Mouse (Mus musculus) left cerebral cortex, postnatal 36 days (tissue): ENCODE measurements around the gene Slc1a1. TPM values are rescaled to one million over a fixed set of nuclear protein-coding genes. Genes with fewer than 3 reads are reported as not detected.
A peak's percentile ranks its signal among the peaks of the same experiment; 100 is the strongest.

Experiments
- DNase-seq, 2 experiments: peaks; one replicate each; pipeline ENCODE4 v3.0.0; 2021 to 2022; ENCODE audit warnings: low spot score in 2 of 2, mixed read lengths in 1 of 2
- intact Hi-C: fragments of 180-260 bp; cut with DNase I; formaldehyde crosslinking; loops from one replicate; pipeline ENCODE4 v1.15.1; 2025
- total RNA-seq, 2 experiments: library from RNA; stranded (reverse); gene quantifications; 2 replicates each; pipeline ENCODE4 v1.2.3; 2021

Gene Slc1a1
- total RNA-seq, 2 experiments from 2014 or later = 104 to 120 TPM

- intact Hi-C loops = no loop called here
- no peak for DNase-seq
Measured at GRCm38 (mm10) chr19:28844946-28845710, 10.3 kb downstream of the Slc1a1 start.

- no peak for DNase-seq
- intact Hi-C loops = no loop called here
Measured at GRCm38 (mm10) chr19:28850510-28850909, 15.7 kb downstream of the Slc1a1 start.

- intact Hi-C loops = no loop called here
- no peak for DNase-seq
Measured at GRCm38 (mm10) chr19:28852001-28852400, 17.2 kb downstream of the Slc1a1 start.

GRCm38 (mm10) chr19:28854831-28855230, 20.0 kb downstream of the Slc1a1 start:
- no peak for DNase-seq
- intact Hi-C loops = no loop called here

GRCm38 (mm10) chr19:28860246-28860645, 25.4 kb downstream of the Slc1a1 start:
- intact Hi-C loops = no loop called here

GRCm38 (mm10) chr19:28863626-28864025, 28.8 kb downstream of the Slc1a1 start:
- intact Hi-C loops = no loop called here
- no peak for DNase-seq

More at GRCm38 (mm10) chr19:28860246-28860645, 25.4 kb downstream of the Slc1a1 start:
- DNase-seq = no peak

- intact Hi-C loops = no loop called here
- no peak for DNase-seq
Measured at GRCm38 (mm10) chr19:28864981-28865380, 30.1 kb downstream of the Slc1a1 start.

- no peak for DNase-seq
- intact Hi-C loops = no loop called here
Measured at GRCm38 (mm10) chr19:28865501-28865900, 30.7 kb downstream of the Slc1a1 start.

- no peak for DNase-seq
- intact Hi-C loops = no loop called here
Measured at GRCm38 (mm10) chr19:28869251-28869855, 34.5 kb downstream of the Slc1a1 start.

GRCm38 (mm10) chr19:28870351-28870750, 35.5 kb downstream of the Slc1a1 start:
- DNase-seq = no peak

GRCm38 (mm10) chr19:28879476-28879875, 44.6 kb downstream of the Slc1a1 start:
- no peak for DNase-seq
- intact Hi-C loops = no loop called here

More at GRCm38 (mm10) chr19:28870351-28870750, 35.5 kb downstream of the Slc1a1 start:
- intact Hi-C loops = no loop called here

GRCm38 (mm10) chr19:28883126-28883525, 48.3 kb downstream of the Slc1a1 start:
- intact Hi-C loops = loop anchor here (5.0 kb wide), 1 partner anchor 106 kb away; no protein-coding TSS in a partner anchor
- DNase-seq = no peak

- no peak for DNase-seq
- intact Hi-C loops = loop anchor here (1.0 kb wide), 1 partner anchor 29 kb away; no protein-coding TSS in a partner anchor
Measured at GRCm38 (mm10) chr19:28888496-28888895, 53.6 kb downstream of the Slc1a1 start.

- intact Hi-C loops = no loop called here
- no peak for DNase-seq
Measured at GRCm38 (mm10) chr19:28889251-28889650, 54.4 kb downstream of the Slc1a1 start.

GRCm38 (mm10) chr19:28891238-28891637, 56.4 kb downstream of the Slc1a1 start:
- no peak for DNase-seq
- intact Hi-C loops = no loop called here

GRCm38 (mm10) chr19:28891864-28892263, 57.0 kb downstream of the Slc1a1 start:
- no peak for DNase-seq
- intact Hi-C loops = no loop called here

GRCm38 (mm10) chr19:28896639-28897038, 61.8 kb downstream of the Slc1a1 start:
- peak in 1 of 2 experiments; percentile 45 for DNase-seq
- intact Hi-C loops = loop anchor here (5.0 kb wide), 1 partner anchor 59 kb away; the partner anchor contains the start of gene Slc1a1

GRCm38 (mm10) chr19:28897497-28897896, 62.6 kb downstream of the Slc1a1 start:
- intact Hi-C loops = loop anchor here (5.0 kb wide), 1 partner anchor 60 kb away; the partner anchor contains the start of gene Slc1a1
- DNase-seq = peak in 1 of 2 experiments; percentile 49

GRCm38 (mm10) chr19:28900771-28901170, 65.9 kb downstream of the Slc1a1 start:
- no peak for DNase-seq
- intact Hi-C loops = loop anchor here (5.0 kb wide), 1 partner anchor 62 kb away; the partner anchor contains the start of gene Plpp6

GRCm38 (mm10) chr19:28902111-28902510, 67.3 kb downstream of the Slc1a1 start:
- no peak for DNase-seq
- intact Hi-C loops = loop anchor here (5.0 kb wide), 1 partner anchor 60 kb away; the partner anchor contains the start of gene Plpp6
